Mouse (Mus musculus) CH12F3 (cell line): Measurements from ENCODE around the gene Enkur.

Source experiments
- in situ Hi-C: fragments of 300-500 bp; cut with MboI; formaldehyde crosslinking; loops from 2 replicates; pipeline ENCODE4 v1.14.3; 2020; ENCODE audit warnings: low sequenced_read_pairs

Gene Enkur

GRCm38 (mm10) chr2:21191232-21191631 lies 13.9 kb downstream of the Enkur start:
- in situ Hi-C loops = loop anchor here (25.0 kb wide), 1 partner anchor 304 kb away; no protein-coding TSS in a partner anchor

DNA sequence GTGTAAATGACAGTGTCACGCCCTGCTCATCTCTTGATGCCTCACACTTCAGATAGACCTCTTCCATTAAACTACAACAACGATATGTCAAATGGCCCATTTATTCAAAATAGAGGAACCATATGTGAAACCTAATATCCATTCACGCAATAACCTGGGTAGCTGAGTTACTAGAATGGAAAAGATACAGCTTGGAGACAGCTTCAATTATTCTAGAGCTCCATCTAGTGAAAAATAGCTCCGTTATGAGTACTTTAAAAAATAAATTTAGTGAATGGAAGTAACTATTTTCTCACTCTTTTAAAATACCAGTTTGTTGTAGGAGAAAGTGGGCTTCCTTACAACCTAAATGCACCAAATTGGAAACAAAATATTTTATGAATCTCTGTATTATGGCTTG lies 16.6 kb downstream of the Enkur start:
- in situ Hi-C loops = loop anchor here (25.0 kb wide), 1 partner anchor 301 kb away; no protein-coding TSS in a partner anchor

GRCm38 (mm10) chr2:21187576-21187975 lies 17.6 kb downstream of the Enkur start:
- in situ Hi-C loops = loop anchor here (25.0 kb wide), 1 partner anchor 300 kb away; no protein-coding TSS in a partner anchor

- in situ Hi-C loops = loop anchor here (25.0 kb wide), 1 partner anchor 296 kb away; no protein-coding TSS in a partner anchor
These were observed 22.4 kb downstream of the Enkur start for GRCm38 (mm10) chr2:21182811-21183210.

DNA sequence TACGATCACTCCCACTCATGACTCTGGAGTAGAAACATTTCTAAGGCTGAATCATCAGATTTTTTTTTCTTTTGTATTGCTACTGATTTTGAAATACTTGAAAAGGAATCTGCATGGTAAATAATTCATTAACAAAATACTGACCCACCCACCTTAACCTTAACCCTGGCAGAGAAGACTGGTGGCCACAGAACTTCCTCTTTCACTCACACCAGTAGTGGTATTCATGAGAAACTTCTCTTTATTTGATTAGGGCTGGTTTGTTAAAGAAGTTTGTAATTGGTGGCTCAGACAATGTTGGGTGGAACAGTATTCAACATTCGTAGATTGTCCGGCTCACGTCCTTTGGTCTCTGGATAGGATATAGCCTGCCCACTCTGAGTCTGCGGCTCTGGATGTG lies 26.0 kb downstream of the Enkur start:
- in situ Hi-C loops = loop anchor here (25.0 kb wide), 1 partner anchor 292 kb away; no protein-coding TSS in a partner anchor

- in situ Hi-C loops = no loop called here
These were observed 32.4 kb downstream of the Enkur start for GRCm38 (mm10) chr2:21172797-21173196.

DNA sequence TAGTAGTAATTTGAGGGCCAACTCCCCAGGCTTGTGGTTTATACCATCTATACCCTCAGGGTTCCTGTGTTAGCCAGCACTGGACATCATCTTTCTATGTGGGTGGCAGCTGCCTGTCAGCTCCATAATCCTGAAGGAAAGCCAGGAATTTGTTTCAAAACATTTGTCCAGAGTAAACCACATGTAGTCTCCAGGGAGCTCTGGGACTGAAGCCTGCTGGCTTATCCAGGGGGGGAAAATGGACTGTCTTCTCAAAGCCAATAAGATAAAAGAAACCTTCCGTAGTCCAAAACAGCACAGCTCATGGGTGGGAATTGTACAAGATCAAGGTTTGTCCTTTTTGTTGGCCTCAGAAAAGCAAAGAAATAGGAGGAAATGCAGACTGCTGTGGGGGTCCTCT lies 37.2 kb downstream of the Enkur start:
- in situ Hi-C loops = no loop called here

GRCm38 (mm10) chr2:21164296-21164695 lies 40.9 kb downstream of the Enkur start:
- in situ Hi-C loops = no loop called here

DNA sequence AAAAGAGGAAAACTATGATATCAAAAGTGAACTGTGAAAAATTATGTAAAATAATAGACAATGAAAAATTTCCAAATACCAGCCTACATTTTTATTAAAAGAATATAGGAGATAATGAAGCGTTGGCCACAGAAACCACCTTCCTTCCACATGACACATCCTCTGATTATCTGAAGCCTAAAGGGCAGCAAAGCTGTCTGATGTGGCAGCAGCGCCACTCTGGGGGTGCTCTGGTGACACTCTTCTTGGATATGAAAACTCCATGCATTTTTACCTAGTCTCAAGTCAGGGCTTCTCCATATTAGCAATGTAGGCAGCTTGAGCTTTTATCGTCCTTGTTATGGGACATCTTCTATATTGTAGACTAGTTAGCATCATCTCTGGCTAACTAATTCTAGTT lies 51.7 kb downstream of the Enkur start:
- in situ Hi-C loops = no loop called here

DNA sequence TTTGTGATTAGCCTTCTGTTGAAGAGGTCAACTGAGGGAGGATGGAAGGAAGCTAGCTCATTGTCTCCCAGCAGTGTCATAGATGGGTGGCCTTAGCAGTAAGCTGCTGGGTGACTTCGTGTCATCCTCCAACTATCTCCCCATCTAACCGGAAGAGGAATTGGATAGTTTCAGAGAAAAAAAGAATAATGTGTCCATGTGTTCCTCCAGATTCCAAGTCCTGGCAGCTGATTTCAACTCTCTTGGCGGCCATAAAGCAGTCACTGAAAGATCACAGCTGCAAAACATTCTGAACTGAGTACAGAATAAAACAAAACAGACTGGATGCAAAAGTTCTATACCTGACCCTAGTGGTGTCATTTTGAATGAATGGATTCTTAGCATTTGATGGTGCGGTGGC lies 58.0 kb downstream of the Enkur start:
- in situ Hi-C loops = no loop called here

DNA sequence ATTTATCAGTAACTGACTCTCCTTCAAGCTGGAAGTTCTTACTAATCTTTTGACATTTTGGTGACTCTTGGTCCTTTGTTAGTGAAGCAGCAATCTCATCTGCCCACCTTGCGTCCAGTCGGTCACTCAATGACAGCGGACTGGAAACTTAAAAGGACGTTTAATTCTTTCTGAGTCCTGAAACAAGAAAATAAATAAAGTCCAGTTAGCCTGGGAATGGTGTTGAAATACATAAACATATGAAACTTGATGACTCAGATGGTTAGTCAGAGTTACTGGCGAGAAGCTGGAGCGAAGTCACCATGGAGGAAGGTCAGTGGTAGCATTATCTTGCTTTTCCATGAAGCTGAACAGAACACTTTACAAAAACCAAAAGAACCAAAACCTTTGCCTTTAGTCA lies 58.7 kb downstream of the Enkur start:
- in situ Hi-C loops = no loop called here

DNA sequence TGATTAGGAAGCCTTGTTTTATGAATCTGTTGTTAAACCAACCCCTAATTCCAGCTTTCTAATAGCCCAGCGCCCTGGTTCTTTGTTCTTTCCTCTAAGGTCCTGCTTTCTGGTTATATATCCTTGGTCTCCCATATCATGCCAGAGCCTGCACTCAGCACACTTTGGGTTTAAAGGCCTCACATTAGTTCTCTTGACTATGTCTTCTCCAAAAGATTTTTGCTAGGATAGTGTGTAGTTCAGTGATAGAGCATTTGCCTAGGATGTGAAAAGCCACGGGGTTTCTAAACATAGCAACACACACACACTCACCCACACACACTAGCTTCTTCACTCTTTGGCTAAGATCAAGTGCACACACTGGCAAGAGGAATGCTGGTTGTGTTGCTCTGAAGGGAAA lies 62.5 kb downstream of the Enkur start:
- in situ Hi-C loops = no loop called here

- in situ Hi-C loops = no loop called here
These were observed 63.0 kb downstream of the Enkur start for GRCm38 (mm10) chr2:21142204-21142580.

DNA sequence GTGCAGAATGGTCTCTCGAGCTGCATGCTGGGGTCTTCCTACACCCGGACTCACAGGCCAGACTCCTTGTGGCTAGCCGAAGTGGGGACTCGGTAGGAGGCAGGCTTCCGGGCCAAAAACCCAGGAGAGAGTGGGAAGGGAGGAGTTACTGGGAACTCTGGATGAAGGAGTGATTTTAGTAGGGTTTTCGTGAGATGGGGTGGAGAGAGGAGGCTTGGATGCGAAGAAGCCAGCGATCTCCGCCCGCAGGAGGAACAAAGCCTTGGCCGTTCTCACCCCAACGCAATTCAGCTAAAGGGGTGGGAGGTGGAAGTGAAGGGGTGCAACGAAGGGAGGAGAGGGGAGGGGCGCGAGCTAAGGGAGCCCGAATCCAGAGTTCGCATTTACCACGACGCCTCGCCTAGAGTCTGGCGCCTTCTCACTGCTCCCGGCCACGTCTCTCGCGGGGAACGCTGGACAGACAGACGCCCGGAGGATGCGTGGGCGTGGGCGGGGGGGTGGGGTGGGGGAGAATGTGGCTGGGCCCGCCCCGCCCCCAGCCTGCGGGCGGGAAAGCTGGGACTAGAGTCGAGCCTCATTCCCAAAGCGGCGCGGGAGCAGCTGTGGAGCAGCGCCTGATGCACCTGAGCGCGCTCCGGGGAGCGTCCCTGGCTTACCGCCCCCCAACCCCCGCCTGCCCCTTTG lies 63.5 kb downstream of the Enkur start:
- in situ Hi-C loops = no loop called here

GRCm38 (mm10) chr2:21141189-21141519 lies 64.0 kb downstream of the Enkur start:
- in situ Hi-C loops = no loop called here
